Mouse (Mus musculus) limb, embryonic 13.5 days (tissue): ENCODE results near the gene Cd44. TPM values are rescaled to one million over a fixed set of nuclear protein-coding genes. Genes with fewer than 3 reads are reported as not detected.

Source experiments
- ATAC-seq: fragments of 200-750 bp; cut with Nextera tagmentation; 2 replicates; pipeline ENCODE4 v1.8.0; 2017; ENCODE audit warnings: low read depth, moderate number of reproducible peaks, moderate TSS enrichment; ENCODE audit not compliant: low FRiP score
- H3K27ac ChIP-seq: fragments of 300-500 bp; sonication (generic); 2 replicates; pipeline ENCODE4 v1.5.1; 2015; ENCODE audit warnings: inconsistent platforms, mild to moderate bottlenecking, moderate library complexity
- H3K27me3 ChIP-seq: fragments of 300-500 bp; sonication (generic); 2 replicates; pipeline ENCODE4 v1.6.1; 2015; ENCODE audit warnings: mild to moderate bottlenecking, inconsistent platforms
- H3K36me3 ChIP-seq: fragments of 300-500 bp; sonication (generic); 2 replicates; pipeline ENCODE4 v1.6.1; 2015; ENCODE audit warnings: inconsistent platforms, mild to moderate bottlenecking, moderate library complexity
- H3K4me1 ChIP-seq: fragments of 300-500 bp; sonication (generic); 2 replicates; pipeline ENCODE4 v1.6.1; 2015; ENCODE audit warnings: inconsistent platforms
- H3K4me2 ChIP-seq: fragments of 300-500 bp; sonication (generic); replicated peaks from 2 replicates; pipeline ENCODE4 v1.6.1; 2015; ENCODE audit warnings: inconsistent platforms, mild to moderate bottlenecking, moderate library complexity
- H3K4me3 ChIP-seq: fragments of 300-500 bp; sonication (generic); 2 replicates; pipeline ENCODE4 v1.5.1; 2015; ENCODE audit warnings: moderate library complexity, mild to moderate bottlenecking, inconsistent platforms
- H3K9ac ChIP-seq: fragments of 300-500 bp; sonication (generic); 2 replicates; pipeline ENCODE4 v1.6.1; 2015; ENCODE audit warnings: mild to moderate bottlenecking, inconsistent platforms
- H3K9me3 ChIP-seq: fragments of 300-500 bp; sonication (generic); 2 replicates; pipeline ENCODE4 v1.6.1; 2016; ENCODE audit warnings: inconsistent platforms
- WGBS: fragments of 180-500 bp; shearing (Covaris S2); methylation state at CpG from one replicate; pipeline ENCODE4 v1.1.7; 2015; 5-methylcytosine and 5-hydroxymethylcytosine counted together
- polyA plus RNA-seq: library from polyadenylated mRNA; unstranded; fragments of >200 nt; fragmentation: Nextera tagmentation; extraction: Ambion mirVana; gene quantifications from 2 replicates; pipeline ENCODE4 v1.2.1, GENCODE M21; 2015

The Cd44 gene
- polyA plus RNA-seq, 1 experiment from 2014 or later, result 13.0 TPM

GRCm38 (mm10) chr2:102886306-102886935, 15.0 kb downstream of the Cd44 start:
- no peak overlapping the region for H3K4me2 ChIP-seq
- 87% methylated on average over 6 of the region's 6 CpGs for WGBS

GRCm38 (mm10) chr2:102882597-102883272, 18.7 kb downstream of the Cd44 start:
- H3K36me3 ChIP-seq, result no peaks in the 10 kb centered on the region
- no peak for ATAC-seq
- no peaks in the 10 kb centered on the region for H3K9me3 ChIP-seq
- WGBS, result 36% methylated on average over 6 of the region's 6 CpGs
- no peak overlapping the region for H3K9ac ChIP-seq
- H3K4me1 ChIP-seq, result peaks cover 14% of the 10 kb centered on the region
- H3K27me3 ChIP-seq, result no peaks in the 10 kb centered on the region
- H3K27ac ChIP-seq, result peak overlapping the region; percentile 34; the same call in 1 of the 2 replicates
- H3K4me3 ChIP-seq, result no peak overlapping the region
- no peak overlapping the region for H3K4me2 ChIP-seq

More at GRCm38 (mm10) chr2:102886306-102886935, 15.0 kb downstream of the Cd44 start:
- Histone ChIP-seq H3K27ac (no peak overlapping the region), H3K27me3 (no peaks in the 10 kb centered on the region), H3K4me3 (no peak overlapping the region), H3K36me3 (no peaks in the 10 kb centered on the region), H3K9me3 (no peaks in the 10 kb centered on the region), H3K4me1 (peaks cover 14% of the 10 kb centered on the region), H3K9ac (no peak overlapping the region)
- no peak for ATAC-seq

- Histone ChIP-seq H3K27me3 (no peaks in the 10 kb centered on the region), H3K9me3 (no peaks in the 10 kb centered on the region), H3K4me2 (no peak overlapping the region), H3K27ac (peak overlapping the region; percentile 34; the same call in 1 of the 2 replicates), H3K4me3 (no peak overlapping the region), H3K4me1 (peaks cover 14% of the 10 kb centered on the region), H3K9ac (no peak overlapping the region), H3K36me3 (no peaks in the 10 kb centered on the region)
- no peak for ATAC-seq
- 57% methylated on average over 8 of the region's 8 CpGs for WGBS
Observed at GRCm38 (mm10) chr2:102882004-102882588, 19.4 kb downstream of the Cd44 start.

DNA sequence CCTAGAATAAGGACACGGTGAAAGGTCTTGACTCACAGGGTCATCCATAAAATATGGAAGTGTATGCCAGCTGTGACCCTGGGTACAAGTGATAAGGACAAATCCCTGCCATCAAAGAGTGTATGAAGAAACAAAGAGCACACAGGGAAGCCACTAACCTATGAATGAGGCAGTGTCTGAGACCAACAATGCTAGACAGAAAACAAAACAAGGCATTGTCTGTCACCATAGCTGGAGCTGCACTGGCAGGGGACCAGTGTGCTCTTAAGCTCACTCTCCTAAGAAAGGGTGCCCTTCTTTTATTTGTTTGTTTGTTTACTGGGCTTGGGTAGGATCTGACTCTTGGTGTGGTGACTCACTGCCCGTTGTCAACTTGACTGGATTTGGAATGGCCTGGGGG, 23.0 kb downstream of the Cd44 start:
- no peak overlapping the region for H3K9ac ChIP-seq
- H3K9me3 ChIP-seq, result no peaks in the 10 kb centered on the region
- H3K4me3 ChIP-seq, result no peak overlapping the region
- H3K4me2 ChIP-seq, result no peak overlapping the region
- ATAC-seq, result no peak
- WGBS, result 83% methylated on average over 2 of the region's 2 CpGs
- no peaks in the 10 kb centered on the region for H3K27me3 ChIP-seq
- H3K36me3 ChIP-seq, result no peaks in the 10 kb centered on the region
- no peak overlapping the region for H3K27ac ChIP-seq
- peaks cover 25% of the 10 kb centered on the region for H3K4me1 ChIP-seq

DNA sequence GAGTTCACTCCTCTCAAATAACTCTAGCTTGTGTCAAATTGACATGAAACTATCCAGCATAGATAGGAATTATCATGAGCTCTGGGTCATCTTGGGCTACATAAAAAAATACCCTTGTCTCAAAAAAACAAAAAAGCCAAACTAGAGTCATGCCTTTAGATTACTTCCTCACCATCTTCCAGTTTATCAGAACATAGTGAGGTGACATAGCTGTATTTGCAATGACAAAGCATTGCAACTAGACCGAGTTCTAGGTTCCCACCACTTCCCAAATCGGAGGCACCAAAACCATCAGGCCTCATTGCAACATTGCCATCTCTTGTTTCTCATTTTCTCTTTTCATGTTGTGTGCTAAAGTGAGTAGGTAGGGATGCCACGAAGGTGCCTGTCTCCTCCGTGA, 24.0 kb downstream of the Cd44 start:
- no peak overlapping the region for H3K4me2 ChIP-seq
- H3K9me3 ChIP-seq, result no peaks in the 10 kb centered on the region
- no peaks in the 10 kb centered on the region for H3K36me3 ChIP-seq
- no peaks in the 10 kb centered on the region for H3K27me3 ChIP-seq
- no peak for ATAC-seq
- no peak overlapping the region for H3K4me3 ChIP-seq
- peaks cover 24% of the 10 kb centered on the region for H3K4me1 ChIP-seq
- H3K27ac ChIP-seq, result no peak overlapping the region
- H3K9ac ChIP-seq, result no peak overlapping the region
- 89% methylated on average over 4 of the region's 4 CpGs for WGBS

- no peaks in the 10 kb centered on the region for H3K36me3 ChIP-seq
- H3K27ac ChIP-seq, result no peak overlapping the region
- WGBS, result 46% methylated on average over 1 of the region's 1 CpGs
- no peak for ATAC-seq
- peaks cover 19% of the 10 kb centered on the region for H3K4me1 ChIP-seq
- H3K9ac ChIP-seq, result no peak overlapping the region
- H3K4me2 ChIP-seq, result no peak overlapping the region
- H3K9me3 ChIP-seq, result no peaks in the 10 kb centered on the region
- no peaks in the 10 kb centered on the region for H3K27me3 ChIP-seq
- H3K4me3 ChIP-seq, result no peak overlapping the region
Observed at GRCm38 (mm10) chr2:102876141-102876540, 25.3 kb downstream of the Cd44 start.

DNA sequence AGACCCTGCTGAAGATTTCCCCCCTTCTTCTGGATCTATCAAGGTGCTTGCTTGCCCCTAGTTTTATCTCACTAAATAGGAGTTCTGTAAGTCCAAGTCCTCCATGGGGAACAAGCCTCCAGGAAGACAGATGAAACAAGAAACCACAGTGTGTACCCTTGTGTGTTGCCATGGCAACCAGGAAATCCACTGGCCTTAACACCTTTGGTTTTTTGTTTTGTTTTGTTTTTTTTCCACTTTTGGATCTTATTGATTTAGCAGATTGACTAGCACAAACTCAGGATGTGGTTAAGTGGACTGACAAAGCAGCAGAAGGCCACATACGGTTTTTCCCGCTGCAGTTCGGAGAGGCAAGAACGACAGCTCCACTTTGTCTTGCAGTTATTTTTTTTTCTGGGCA, 27.6 kb downstream of the Cd44 start:
- ATAC-seq, result no peak
- WGBS, result 28% methylated on average over 4 of the region's 4 CpGs

DNA sequence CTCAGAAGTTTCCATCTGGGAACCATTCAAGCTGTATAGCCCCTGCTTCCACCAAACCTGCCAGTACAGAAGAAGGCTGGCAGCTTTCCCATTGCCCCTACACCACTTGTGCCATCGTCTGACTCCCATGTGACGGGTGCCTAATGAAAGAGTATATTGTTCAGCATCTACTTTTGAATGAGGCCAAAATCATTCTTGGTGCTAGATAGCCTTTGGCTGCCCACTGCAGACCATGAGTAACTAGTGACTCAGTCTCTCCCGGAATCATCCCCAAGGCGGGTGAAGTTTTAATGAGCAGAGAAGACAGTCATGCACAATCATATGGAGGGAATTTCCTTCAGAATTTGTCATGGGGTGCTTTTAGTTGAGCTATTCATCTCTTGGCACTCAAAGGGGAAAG, 28.3 kb downstream of the Cd44 start:
- H3K4me3 ChIP-seq, result no peak overlapping the region
- H3K9me3 ChIP-seq, result no peaks in the 10 kb centered on the region
- 81% methylated on average over 4 of the region's 4 CpGs for WGBS
- no peaks in the 10 kb centered on the region for H3K27me3 ChIP-seq
- no peak for ATAC-seq
- no peaks in the 10 kb centered on the region for H3K36me3 ChIP-seq
- H3K9ac ChIP-seq, result no peak overlapping the region
- H3K4me2 ChIP-seq, result no peak overlapping the region
- H3K4me1 ChIP-seq, result peaks cover 19% of the 10 kb centered on the region
- no peak overlapping the region for H3K27ac ChIP-seq

More for the DNA sequence above, 27.6 kb downstream of the Cd44 start:
- no peaks in the 10 kb centered on the region for H3K36me3 ChIP-seq
- 0 out of 2 replicates have a peak overlapping the region, but pooled peaks have one; percentile 3 for H3K4me2 ChIP-seq
- H3K4me3 ChIP-seq, result no peak overlapping the region
- H3K27me3 ChIP-seq, result no peaks in the 10 kb centered on the region
- no peak overlapping the region for H3K9ac ChIP-seq
- H3K27ac ChIP-seq, result no peak overlapping the region
- peaks cover 19% of the 10 kb centered on the region for H3K4me1 ChIP-seq
- H3K9me3 ChIP-seq, result no peaks in the 10 kb centered on the region

GRCm38 (mm10) chr2:102872436-102872835, 29.0 kb downstream of the Cd44 start:
- Histone ChIP-seq H3K4me1 (peaks cover 19% of the 10 kb centered on the region), H3K27me3 (no peaks in the 10 kb centered on the region), H3K4me2 (no peak overlapping the region), H3K36me3 (no peaks in the 10 kb centered on the region), H3K4me3 (no peak overlapping the region), H3K9me3 (no peaks in the 10 kb centered on the region), H3K27ac (no peak overlapping the region), H3K9ac (no peak overlapping the region)
- WGBS, result 65% methylated on average over 2 of the region's 2 CpGs
- no peak for ATAC-seq

- Histone ChIP-seq H3K27me3 (no peaks in the 10 kb centered on the region), H3K27ac (no peak overlapping the region), H3K4me1 (peaks cover 7% of the 10 kb centered on the region), H3K9me3 (no peaks in the 10 kb centered on the region), H3K4me3 (no peak overlapping the region), H3K4me2 (no peak overlapping the region), H3K9ac (no peak overlapping the region), H3K36me3 (no peaks in the 10 kb centered on the region)
- WGBS, result 80% methylated on average over 2 of the region's 2 CpGs
- ATAC-seq, result no peak
Observed at GRCm38 (mm10) chr2:102868444-102868843, 33.0 kb downstream of the Cd44 start.

DNA sequence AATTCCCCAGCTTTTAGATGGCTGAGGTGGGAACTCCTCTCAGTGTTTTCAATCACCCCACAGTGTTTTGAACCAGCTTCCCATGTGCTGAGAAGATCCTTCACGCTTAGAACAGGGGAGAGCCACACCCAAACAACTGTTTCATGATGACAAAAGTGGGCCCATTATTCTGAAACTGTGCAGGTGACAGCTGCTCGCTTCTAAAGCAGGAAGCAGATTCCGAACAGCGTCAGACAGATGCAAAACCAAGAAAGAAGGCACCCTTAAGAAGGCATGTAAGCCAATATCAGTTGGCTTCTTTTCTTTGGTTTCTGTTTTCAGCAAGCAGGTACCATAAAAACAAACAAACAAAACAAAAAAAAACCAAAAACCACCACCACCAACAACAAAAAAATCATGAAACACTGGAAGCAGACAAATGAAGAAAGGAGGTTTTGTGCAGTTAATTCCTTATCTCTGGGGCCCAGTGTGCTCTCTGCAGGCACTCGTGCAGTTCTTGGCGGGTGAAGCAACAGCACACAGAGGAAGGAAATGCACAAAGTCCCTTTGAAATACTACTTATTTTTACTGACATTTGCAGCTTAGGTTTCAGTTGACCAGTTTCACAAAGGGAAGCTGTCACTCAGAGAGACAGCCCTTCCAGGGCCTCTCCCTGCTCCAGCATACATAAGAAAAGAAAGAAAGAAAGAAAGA, 33.9 kb downstream of the Cd44 start:
- H3K4me1 ChIP-seq, result no peaks in the 10 kb centered on the region; the same call in 1 of the 2 replicates
- WGBS, result 53% methylated on average over 6 of the region's 6 CpGs
- no peak overlapping the region for H3K27ac ChIP-seq
- no peak overlapping the region for H3K4me2 ChIP-seq
- no peaks in the 10 kb centered on the region for H3K27me3 ChIP-seq
- H3K4me3 ChIP-seq, result no peak overlapping the region
- no peak for ATAC-seq
- H3K9me3 ChIP-seq, result no peaks in the 10 kb centered on the region
- no peaks in the 10 kb centered on the region for H3K36me3 ChIP-seq
- no peak overlapping the region for H3K9ac ChIP-seq

DNA sequence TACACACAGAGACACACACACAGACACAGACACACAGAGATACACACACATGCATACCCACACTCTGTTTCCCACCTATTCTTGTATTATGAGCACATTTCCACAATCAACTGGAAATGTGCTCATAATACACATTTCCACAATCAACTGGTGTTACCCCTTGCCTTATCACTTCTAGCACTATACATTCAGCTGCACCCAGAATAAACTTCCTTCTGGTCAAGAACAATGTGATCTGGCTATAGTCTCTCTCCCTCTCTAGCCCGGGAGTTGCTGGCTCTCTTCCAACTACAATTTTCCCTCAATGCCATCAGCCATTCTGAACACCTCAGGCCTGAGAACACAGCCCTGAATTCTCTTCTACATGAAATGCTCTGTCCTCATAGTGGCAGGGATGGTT, 34.9 kb downstream of the Cd44 start:
- Histone ChIP-seq H3K9me3 (no peaks in the 10 kb centered on the region), H3K27ac (no peak overlapping the region), H3K4me1 (no peaks in the 10 kb centered on the region), H3K27me3 (no peaks in the 10 kb centered on the region), H3K9ac (no peak overlapping the region), H3K36me3 (no peaks in the 10 kb centered on the region), H3K4me3 (no peak overlapping the region), H3K4me2 (no peak overlapping the region)
- ATAC-seq, result no peak
- WGBS, result 38% methylated on average over 1 of the region's 1 CpGs
